Mouse (Mus musculus): ENCODE measurements around the gene Slc27a1. TPM values are rescaled to one million over a fixed set of nuclear protein-coding genes. Genes with fewer than 3 reads are reported as not detected.

Slc27a1 gene
- polyA plus RNA-seq, 1 experiment from 2014 or later = 30.7 TPM

GRCm38 (mm10) chr8:71560071-71560470, 8.6 kb upstream of the Slc27a1 start:
- WGBS = 73% methylated on average over 3 of the region's 3 CpGs
- H3K4me1 ChIP-seq = peaks cover 25% of the 10 kb centered on the region
- peaks cover 99% of the 10 kb centered on the region for H3K27me3 ChIP-seq (replicated peaks; ENCODE audit: low read depth, poor library complexity, severe bottlenecking)
- no peak for DNase-seq (ENCODE audit: low spot score)
- H3K27ac ChIP-seq (replicated peaks) = no peak overlapping the region
- no peak overlapping the region for H3K4me3 ChIP-seq
- no peaks in the 10 kb centered on the region for H3K36me3 ChIP-seq (replicated peaks)
- peaks cover 8% of the 10 kb centered on the region for H3K9me3 ChIP-seq

GRCm38 (mm10) chr8:71560765-71561164, 7.9 kb upstream of the Slc27a1 start:
- Histone ChIP-seq H3K4me3 (no peak overlapping the region), H3K27ac (replicated peaks) (no peak overlapping the region), H3K4me1 (peaks cover 25% of the 10 kb centered on the region), H3K9me3 (peaks cover 8% of the 10 kb centered on the region), H3K27me3 (replicated peaks; ENCODE audit: low read depth, poor library complexity, severe bottlenecking) (peaks cover 97% of the 10 kb centered on the region), H3K36me3 (replicated peaks) (no peaks in the 10 kb centered on the region)
- no peak for DNase-seq (ENCODE audit: low spot score)
- 86% methylated on average over 5 of the region's 5 CpGs for WGBS

- H3K9me3 ChIP-seq = peaks cover 8% of the 10 kb centered on the region
- no peak overlapping the region for H3K27ac ChIP-seq (replicated peaks)
- H3K4me1 ChIP-seq = peaks cover 25% of the 10 kb centered on the region
- peak; percentile 82 for DNase-seq (ENCODE audit: low spot score)
- no peak overlapping the region for H3K4me3 ChIP-seq
- no peaks in the 10 kb centered on the region for H3K36me3 ChIP-seq (replicated peaks)
- H3K27me3 ChIP-seq (replicated peaks; ENCODE audit: low read depth, poor library complexity, severe bottlenecking) = peaks cover 97% of the 10 kb centered on the region
- WGBS = 3% methylated on average over 15 of the region's 15 CpGs
Observed at GRCm38 (mm10) chr8:71561401-71561800, 7.3 kb upstream of the Slc27a1 start.

- under 1% methylated on average over 33 of the region's 33 CpGs for WGBS
- Histone ChIP-seq H3K36me3 (replicated peaks) (no peaks in the 10 kb centered on the region), H3K4me3 (peak overlapping the region; percentile 41), H3K9me3 (peaks cover 8% of the 10 kb centered on the region), H3K4me1 (peaks cover 25% of the 10 kb centered on the region), H3K27me3 (replicated peaks; ENCODE audit: low read depth, poor library complexity, severe bottlenecking) (peaks cover 97% of the 10 kb centered on the region), H3K27ac (replicated peaks) (no peak overlapping the region)
- DNase-seq (ENCODE audit: low spot score) = peak; percentile 82
Observed at GRCm38 (mm10) chr8:71562751-71563150, 5.9 kb upstream of the Slc27a1 start.

GRCm38 (mm10) chr8:71563992-71564391, 4.7 kb upstream of the Slc27a1 start:
- Histone ChIP-seq H3K4me1 (peaks cover 22% of the 10 kb centered on the region), H3K27ac (replicated peaks) (no peak overlapping the region), H3K27me3 (replicated peaks; ENCODE audit: low read depth, poor library complexity, severe bottlenecking) (peaks cover 97% of the 10 kb centered on the region), H3K36me3 (replicated peaks) (no peaks in the 10 kb centered on the region), H3K4me3 (no peak overlapping the region), H3K9me3 (peaks cover 8% of the 10 kb centered on the region)
- WGBS = 87% methylated on average over 4 of the region's 4 CpGs
- DNase-seq (ENCODE audit: low spot score) = no peak

DNA sequence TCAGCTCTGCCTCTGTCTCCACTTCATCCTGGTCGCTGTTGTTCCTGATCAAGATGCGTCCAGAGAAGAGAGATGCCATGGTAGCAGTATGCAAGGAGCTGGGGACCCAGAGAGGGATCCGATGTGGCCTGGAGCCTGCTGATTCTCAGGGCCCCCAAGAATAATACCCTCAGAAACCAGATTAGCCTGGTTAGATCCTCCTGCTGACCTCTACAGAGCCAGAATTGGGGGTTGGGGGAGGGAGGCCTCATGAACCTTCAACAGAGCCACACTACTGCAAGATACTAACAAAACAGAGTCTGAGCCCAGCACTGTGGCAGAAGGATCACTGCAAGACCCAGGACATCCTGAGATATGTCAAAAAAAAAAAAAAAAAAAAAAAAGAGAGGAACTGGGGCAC, 2.2 kb upstream of the Slc27a1 start, which contains the start of gene Nxnl1:
Nxnl1 (minus strand) TSS at position 101 of the 400 bp plus-strand sequence.
- WGBS = 57% methylated on average over 3 of the region's 3 CpGs
- Histone ChIP-seq H3K27me3 (replicated peaks; ENCODE audit: low read depth, poor library complexity, severe bottlenecking) (peaks cover 76% of the 10 kb centered on the region), H3K4me3 (no peak within 1 kb of the TSS)

GRCm38 (mm10) chr8:71567587-71567986, 1.1 kb upstream of the Slc27a1 start:
- H3K27me3 ChIP-seq (replicated peaks; ENCODE audit: low read depth, poor library complexity, severe bottlenecking) = peaks cover 65% of the 10 kb centered on the region
- H3K4me3 ChIP-seq = no peak overlapping the region
- DNase-seq (ENCODE audit: low spot score) = no peak
- peaks cover 35% of the 10 kb centered on the region for H3K4me1 ChIP-seq
- H3K9me3 ChIP-seq = peaks cover 8% of the 10 kb centered on the region
- no peak overlapping the region for H3K27ac ChIP-seq (replicated peaks)
- no peaks in the 10 kb centered on the region for H3K36me3 ChIP-seq (replicated peaks)
- WGBS = 81% methylated on average over 7 of the region's 7 CpGs

More for the DNA sequence above, 2.2 kb upstream of the Slc27a1 start, which contains the start of gene Nxnl1:
- Histone ChIP-seq H3K4me1 (peaks cover 39% of the 10 kb centered on the region), H3K36me3 (replicated peaks) (no peaks in the 10 kb centered on the region), H3K9me3 (peaks cover 8% of the 10 kb centered on the region), H3K27ac (replicated peaks) (no peak within 1 kb of the TSS)
- no peak for DNase-seq (ENCODE audit: low spot score)

- H3K4me1 ChIP-seq = peaks cover 33% of the 10 kb centered on the region
- peak overlapping the region; percentile 71 for H3K4me3 ChIP-seq
- peaks cover 52% of the 10 kb centered on the region for H3K27me3 ChIP-seq (replicated peaks; ENCODE audit: low read depth, poor library complexity, severe bottlenecking)
- peaks cover 6% of the 10 kb centered on the region for H3K9me3 ChIP-seq
- 18% methylated on average over 6 of the region's 6 CpGs for WGBS
- peak overlapping the region; percentile 35; the same call in 1 of the 2 replicates for H3K27ac ChIP-seq (replicated peaks)
- no peaks in the 10 kb centered on the region for H3K36me3 ChIP-seq (replicated peaks)
- no peak for DNase-seq (ENCODE audit: low spot score)
Observed at GRCm38 (mm10) chr8:71568941-71569340, 259 bp downstream of the Slc27a1 start.

DNA sequence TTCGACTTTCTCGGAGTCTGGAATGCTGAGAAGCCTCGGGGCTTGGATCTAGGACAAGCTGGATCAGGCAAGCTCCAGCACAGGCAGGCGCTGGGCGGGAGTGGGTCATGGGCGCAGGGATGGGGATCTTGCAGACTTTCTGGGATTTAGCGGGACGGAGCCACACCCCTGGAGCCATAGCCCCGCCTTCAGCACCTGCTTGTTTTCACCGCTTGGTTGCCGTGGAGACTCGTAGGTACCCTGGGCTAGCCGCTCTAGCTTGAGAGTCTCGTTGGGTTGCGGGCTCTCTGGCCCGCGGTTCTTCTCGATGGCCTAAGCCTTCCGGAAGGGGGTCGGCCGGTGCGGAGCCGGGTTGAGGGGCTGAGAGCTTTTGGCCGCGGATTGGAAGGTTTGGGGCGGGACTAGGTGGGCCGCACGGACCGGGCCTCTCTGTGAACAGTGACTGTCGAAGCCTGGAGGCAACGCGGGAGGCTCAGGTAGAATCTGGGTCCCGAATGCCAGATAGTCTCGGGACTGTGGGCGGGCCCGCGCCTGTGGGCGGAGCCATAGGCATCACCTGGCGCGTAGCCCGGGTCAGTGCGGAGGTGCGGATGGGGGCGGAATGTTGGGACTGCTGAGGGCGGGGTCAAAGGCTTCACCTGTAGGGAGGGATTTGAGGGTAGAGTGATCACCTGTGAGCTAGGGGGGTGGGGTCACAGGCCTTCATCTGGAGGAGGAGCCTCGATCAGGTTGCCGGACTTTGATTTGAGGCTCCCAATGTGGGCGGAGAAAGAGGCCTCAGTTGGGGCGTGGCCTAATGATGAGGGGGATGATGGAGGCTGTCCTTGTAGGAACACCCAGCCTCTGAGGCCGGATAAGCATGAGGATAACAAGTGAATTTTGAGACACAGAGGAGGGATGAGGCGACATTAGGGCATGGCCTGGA, 946 bp downstream of the Slc27a1 start:
- peak; percentile 90 for DNase-seq (ENCODE audit: low spot score)
- Histone ChIP-seq H3K27me3 (replicated peaks; ENCODE audit: low read depth, poor library complexity, severe bottlenecking) (peaks cover 46% of the 10 kb centered on the region), H3K9me3 (no peaks in the 10 kb centered on the region), H3K27ac (replicated peaks) (peak overlapping the region; percentile 79), H3K4me1 (peaks cover 33% of the 10 kb centered on the region), H3K4me3 (peak overlapping the region; percentile 71), H3K36me3 (replicated peaks) (no peaks in the 10 kb centered on the region)
- under 1% methylated on average over 51 of the region's 51 CpGs for WGBS

- no peaks in the 10 kb centered on the region for H3K9me3 ChIP-seq
- peaks cover 40% of the 10 kb centered on the region for H3K27me3 ChIP-seq (replicated peaks; ENCODE audit: low read depth, poor library complexity, severe bottlenecking)
- no peaks in the 10 kb centered on the region for H3K36me3 ChIP-seq (replicated peaks)
- DNase-seq (ENCODE audit: low spot score) = peak; percentile 94
- peaks cover 33% of the 10 kb centered on the region for H3K4me1 ChIP-seq
- WGBS = under 1% methylated on average over 41 of the region's 41 CpGs
- H3K27ac ChIP-seq (replicated peaks) = peak overlapping the region; percentile 79
- H3K4me3 ChIP-seq = peak overlapping the region; percentile 71
Observed at GRCm38 (mm10) chr8:71570291-71570954, 1.7 kb downstream of the Slc27a1 start.

DNA sequence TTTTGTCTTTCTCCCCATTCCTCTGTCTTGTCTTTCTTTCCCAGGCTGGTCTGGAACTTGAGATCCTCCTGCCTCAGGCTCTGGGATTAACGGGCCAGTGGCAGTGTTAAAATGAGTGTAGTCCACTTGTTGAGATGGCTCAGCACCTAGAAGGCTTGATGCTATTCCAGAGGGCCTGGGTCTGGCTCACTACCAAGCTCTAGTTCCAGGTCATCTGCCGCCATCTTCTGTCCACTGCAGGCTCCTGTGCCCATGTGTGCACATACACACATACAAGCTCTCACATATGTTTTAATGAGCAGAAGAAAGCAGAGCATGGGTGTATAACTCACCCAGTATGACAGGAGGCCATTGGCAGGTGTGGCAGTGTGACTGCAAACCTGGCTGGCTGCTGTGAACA, 3.4 kb downstream of the Slc27a1 start:
- peaks cover 33% of the 10 kb centered on the region for H3K4me1 ChIP-seq
- H3K27ac ChIP-seq (replicated peaks) = no peak overlapping the region
- H3K4me3 ChIP-seq = no peak overlapping the region
- no peaks in the 10 kb centered on the region for H3K36me3 ChIP-seq (replicated peaks)
- WGBS = 86% methylated on average over 2 of the region's 2 CpGs
- no peaks in the 10 kb centered on the region for H3K9me3 ChIP-seq
- DNase-seq (ENCODE audit: low spot score) = no peak
- peaks cover 24% of the 10 kb centered on the region for H3K27me3 ChIP-seq (replicated peaks; ENCODE audit: low read depth, poor library complexity, severe bottlenecking)

DNA sequence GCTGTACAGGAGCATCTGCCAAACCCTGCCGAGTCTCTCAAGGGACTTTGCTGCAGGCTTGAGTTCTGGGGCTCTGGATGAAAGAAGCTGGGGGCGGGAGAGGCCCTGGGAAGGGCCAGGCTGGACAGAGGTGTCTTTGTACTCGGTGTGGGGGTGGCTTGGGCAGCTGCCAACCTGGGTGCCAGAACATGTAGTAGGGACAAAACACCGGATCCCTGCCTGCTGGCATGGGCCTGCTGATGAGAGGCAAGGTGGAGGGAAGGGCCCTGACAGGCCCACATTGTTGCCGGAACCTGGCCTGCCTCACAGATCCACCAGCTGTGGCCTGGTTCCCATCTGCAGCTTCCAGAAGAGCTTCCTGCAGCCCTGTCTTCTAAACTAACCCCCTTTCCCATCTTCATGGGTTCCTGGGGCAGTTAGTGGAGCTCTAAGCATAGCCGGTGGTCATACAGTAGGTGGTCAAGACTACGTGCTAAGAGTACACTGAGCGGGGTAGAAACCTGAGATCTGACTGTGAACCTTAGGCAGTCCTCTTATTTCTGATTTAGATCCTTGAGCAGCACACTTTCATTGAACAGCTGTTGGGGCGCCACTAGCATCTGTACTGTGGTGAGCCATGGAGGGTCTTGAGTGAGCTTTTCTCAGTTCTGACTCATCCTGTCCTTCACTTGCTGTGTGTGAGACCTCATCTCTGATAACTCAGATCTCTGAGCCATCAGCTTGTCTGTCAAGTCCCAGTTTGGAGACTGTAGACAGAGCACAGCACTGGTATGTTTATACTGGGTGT, 4.4 kb downstream of the Slc27a1 start:
- H3K36me3 ChIP-seq (replicated peaks) = no peaks in the 10 kb centered on the region
- no peaks in the 10 kb centered on the region for H3K9me3 ChIP-seq
- WGBS = 82% methylated on average over 9 of the region's 9 CpGs
- H3K4me1 ChIP-seq = peaks cover 33% of the 10 kb centered on the region
- H3K27ac ChIP-seq (replicated peaks) = no peak overlapping the region; the same call in 1 of the 2 replicates
- DNase-seq (ENCODE audit: low spot score) = no peak
- H3K27me3 ChIP-seq (replicated peaks; ENCODE audit: low read depth, poor library complexity, severe bottlenecking) = peaks cover 14% of the 10 kb centered on the region
- H3K4me3 ChIP-seq = no peak overlapping the region

All from embryonic facial prominence, embryonic 10.5 days (tissue).